Mouse (Mus musculus) Muller cell, postnatal 12 days (primary cell): ENCODE results near the gene Zdhhc5.
"Not testable (repeated sequence)": the region's sequence is repeated elsewhere in the genome, so short reads cannot be mapped to it uniquely, and the experiment has no call there.

Experiments
- DNase-seq: peaks from one replicate; pipeline ENCODE4 v3.0.0-alpha.2; 2015; ENCODE audit errors: inconsistent ontology term

The Zdhhc5 gene

GRCm38 (mm10) chr2:84734919-84735318 lies 19.9 kb upstream of the Zdhhc5 start:
- no peak for DNase-seq

GRCm38 (mm10) chr2:84734351-84734864 lies 19.4 kb upstream of the Zdhhc5 start:
- peak; percentile 49 for DNase-seq

DNA sequence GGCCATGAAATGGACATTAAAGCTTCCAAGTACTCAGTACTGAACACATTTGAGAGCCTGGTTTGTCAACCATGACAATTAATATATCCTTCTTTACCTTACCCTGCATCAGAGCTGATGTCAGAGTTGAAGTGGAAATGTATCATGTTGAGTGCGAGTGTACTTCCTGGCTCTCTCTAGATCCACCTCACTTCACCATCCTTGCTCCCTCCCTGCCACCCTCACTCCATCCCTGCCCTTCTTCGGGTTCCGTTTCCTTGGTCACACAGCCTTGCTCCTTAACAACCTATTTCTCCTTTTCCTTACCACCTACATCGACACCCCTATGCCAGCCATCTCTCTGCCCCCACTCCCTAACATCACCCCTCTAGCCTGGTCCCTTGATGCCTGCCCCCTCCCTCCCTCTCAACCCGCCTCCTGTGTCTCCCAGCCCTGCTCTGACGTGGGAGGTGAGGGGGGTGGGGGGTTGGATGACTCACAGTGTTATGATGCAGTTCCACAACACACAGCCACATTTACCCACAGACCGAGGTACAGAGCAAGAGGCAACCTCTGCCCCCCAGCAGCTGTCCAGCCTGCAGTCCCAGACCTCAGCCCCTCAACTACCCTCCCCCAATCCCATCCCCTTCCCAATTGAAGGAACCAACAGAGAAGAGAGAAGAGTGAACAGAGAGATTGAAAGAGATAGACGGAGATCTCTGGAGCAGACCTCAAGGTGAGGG lies 18.8 kb upstream of the Zdhhc5 start, which contains the start of gene Ypel4:
Gene Ypel4, plus strand, starts transcription at position 480 of the 722 bp plus-strand sequence.
- peak; percentile 95 for DNase-seq

DNA sequence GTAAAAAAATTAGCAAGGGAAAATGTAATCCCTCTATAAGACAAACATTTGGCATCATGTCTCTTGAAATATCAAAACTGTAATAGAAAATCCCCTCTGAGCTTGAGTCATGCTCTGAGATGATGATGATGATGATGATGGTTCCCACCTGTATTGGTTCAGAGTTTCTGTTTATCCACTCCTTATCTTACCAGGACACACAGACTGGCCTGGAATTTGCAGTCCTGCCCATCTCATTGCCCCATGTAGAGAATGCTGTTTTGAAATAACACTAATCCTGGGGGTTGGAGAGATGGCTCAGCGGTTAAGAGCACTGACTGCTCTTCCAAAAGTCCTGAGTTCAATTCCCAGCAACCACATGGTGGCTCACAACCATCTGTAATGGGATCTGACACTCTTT lies 17.4 kb upstream of the Zdhhc5 start:
- DNase-seq, result no peak

DNA sequence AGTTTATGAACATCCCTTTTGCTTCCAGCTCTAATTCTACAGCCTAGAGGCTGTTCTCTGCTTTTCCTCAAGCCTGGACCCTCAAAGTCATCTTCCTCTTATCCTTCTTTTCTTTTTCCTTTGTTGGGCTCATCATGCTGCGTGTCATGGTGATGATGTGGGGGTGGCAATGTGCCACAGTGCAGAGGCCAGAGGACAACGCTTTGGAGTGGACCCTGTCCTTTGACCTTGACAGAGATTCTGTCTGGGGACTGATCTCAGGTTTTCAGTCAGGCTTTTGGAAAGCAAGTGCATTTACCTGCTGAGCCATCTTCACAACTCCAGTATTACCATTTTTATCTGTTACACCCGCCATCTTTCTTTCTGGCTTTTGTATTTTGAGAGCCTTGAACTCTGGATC lies 16.2 kb upstream of the Zdhhc5 start:
- no peak for DNase-seq

DNA sequence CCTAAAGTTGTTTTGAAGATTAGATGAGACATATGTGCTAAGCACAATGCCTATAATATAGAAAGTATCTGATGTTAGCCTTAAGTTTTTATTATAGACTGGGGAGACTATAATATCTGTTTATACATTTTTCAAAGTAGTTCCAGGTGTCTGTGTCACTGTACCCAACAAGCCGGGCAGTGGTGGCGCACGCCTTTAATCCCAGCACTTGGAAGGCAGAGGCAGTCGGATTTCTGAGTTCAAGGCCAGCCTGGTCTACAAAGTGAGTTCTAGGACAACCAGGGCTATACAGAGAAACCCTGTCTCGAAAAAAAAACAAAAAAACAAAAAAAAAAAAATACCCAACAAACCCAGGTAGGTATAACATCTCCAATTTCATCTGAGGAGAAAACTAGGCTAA lies 13.2 kb upstream of the Zdhhc5 start:
- DNase-seq, result not testable (repeated sequence)

DNA sequence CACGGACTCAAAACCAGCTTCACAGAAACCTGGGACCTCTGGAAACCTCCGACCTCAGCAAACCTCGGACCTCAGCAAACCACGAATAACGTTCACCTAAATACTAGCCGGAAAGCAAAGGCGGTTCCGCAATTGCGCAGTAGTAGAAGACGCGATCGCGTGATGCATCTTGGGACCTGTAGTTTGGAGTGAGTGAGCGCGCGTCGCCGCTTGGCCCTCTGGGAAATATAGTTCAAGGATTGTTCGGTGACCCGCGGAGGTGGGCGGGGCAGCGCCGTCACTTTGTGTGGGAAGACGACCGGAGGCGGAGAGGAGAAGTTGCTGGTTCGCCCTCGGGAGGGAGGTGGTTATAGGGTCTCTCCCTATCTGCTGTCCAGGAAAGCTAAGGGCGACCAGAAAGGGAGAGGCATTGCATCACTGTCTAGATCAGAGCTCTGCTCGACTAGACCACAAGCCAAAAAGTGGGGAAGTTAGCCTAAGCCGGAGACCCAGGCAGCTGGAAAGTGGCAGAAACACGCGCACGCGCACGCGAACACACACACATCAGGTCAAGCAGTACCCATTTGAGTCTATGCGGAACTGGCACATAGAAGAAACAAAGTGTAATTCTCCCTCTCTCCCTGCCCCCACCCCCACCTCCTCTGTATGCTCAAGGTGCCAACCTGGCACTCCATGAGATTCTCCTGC lies 12.3 kb upstream of the Zdhhc5 start, which contains the start of gene Clp1:
Gene Clp1, minus strand, starts transcription at position 179 of the 687 bp plus-strand sequence.
- peak; percentile 99 for DNase-seq

GRCm38 (mm10) chr2:84726716-84727115 lies 11.7 kb upstream of the Zdhhc5 start:
- no peak for DNase-seq

DNA sequence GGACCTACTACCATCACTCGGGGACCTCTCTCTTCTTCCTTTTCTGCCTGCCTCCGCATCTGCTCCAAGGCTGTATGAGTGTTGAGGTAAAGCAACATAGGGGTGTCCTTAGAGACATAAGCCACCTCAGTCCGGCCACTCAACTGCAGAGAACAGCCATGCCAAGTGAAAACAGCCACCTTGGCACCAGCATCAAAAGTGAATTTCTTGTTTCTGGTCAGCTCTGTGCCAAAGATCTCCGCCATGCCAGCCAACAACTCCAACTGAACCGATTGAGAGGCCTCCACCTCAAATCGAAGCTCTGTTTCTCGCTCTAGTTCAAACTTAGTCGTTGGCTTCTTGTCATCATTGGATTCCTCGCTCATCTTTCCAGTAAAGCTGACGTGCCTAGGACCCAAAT lies 10.8 kb upstream of the Zdhhc5 start:
- DNase-seq, result no peak

DNA sequence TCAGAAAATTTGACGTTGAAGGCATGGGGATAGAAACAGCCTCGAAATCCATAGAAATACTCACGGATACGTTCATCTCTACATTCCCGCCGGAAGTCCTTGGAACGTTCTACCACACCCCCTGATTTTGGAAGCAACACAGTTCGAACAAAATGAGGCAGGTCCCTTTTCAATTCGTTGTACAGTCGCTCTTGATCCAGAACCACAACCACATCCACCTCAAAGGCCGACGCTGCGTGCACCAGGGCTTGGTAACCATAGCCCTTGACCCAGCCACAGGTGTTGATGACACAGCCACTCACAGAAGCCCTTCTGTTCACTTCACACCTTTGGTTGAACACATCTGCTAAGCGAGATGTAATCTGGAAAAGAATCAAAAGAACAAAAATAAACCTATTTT lies 8.9 kb upstream of the Zdhhc5 start:
- DNase-seq, result no peak

GRCm38 (mm10) chr2:84721182-84721581 lies 6.2 kb upstream of the Zdhhc5 start:
- DNase-seq, result no peak

DNA sequence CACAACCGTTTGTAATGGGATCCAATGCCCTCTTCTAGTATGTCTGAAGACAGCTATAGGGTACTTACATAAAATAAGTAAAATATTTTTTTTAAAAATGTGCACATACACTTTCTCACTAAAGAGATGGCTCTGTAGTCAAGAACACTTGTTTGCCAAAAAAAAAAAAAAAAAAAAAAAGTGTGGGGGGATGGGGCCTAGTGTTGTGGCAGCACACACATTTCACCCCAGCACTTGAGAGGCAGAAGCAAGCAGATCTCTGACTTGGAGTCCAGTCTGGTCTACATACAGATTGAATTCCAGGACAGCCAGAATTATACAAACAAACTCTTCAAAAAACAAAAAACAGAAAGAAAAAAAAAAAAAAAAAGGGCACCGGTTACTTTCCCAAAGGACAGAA lies 5.7 kb upstream of the Zdhhc5 start:
- no peak for DNase-seq

- DNase-seq, result no peak
Measured at GRCm38 (mm10) chr2:84717357-84717756, 2.4 kb upstream of the Zdhhc5 start.

- DNase-seq, result peak; percentile 64
Measured at GRCm38 (mm10) chr2:84716423-84717355, 1.7 kb upstream of the Zdhhc5 start.

- DNase-seq, result no peak
Measured at GRCm38 (mm10) chr2:84715562-84716361, 782 bp upstream of the Zdhhc5 start.

GRCm38 (mm10) chr2:84714422-84714810 lies 564 bp downstream of the Zdhhc5 start:
- DNase-seq, result no peak

- no peak for DNase-seq
Measured at GRCm38 (mm10) chr2:84711898-84712297, 3.1 kb downstream of the Zdhhc5 start.

GRCm38 (mm10) chr2:84707523-84707922 lies 7.5 kb downstream of the Zdhhc5 start:
- DNase-seq, result peak; percentile 60

DNA sequence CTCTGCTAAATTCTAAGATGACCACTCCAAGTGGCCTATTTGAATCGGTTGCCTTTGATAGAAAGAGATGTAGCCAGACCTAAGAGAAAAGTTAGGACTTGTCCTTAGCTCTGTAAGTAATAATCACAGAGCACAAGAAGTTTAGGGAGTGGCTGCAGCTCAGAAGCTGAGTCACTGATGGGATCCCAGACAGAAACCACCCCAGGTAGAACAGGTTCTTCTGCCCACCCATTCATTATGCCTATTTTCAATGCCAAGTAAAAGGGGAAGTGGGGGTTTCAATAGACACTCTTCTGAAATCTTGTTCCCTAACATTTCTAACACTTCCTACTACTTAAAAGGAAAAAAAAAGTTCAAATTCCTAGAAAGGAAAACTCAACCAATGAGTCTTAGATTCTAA lies 9.7 kb downstream of the Zdhhc5 start:
- DNase-seq, result no peak

GRCm38 (mm10) chr2:84704329-84704728 lies 10.7 kb downstream of the Zdhhc5 start:
- DNase-seq, result peak; percentile 36

DNA sequence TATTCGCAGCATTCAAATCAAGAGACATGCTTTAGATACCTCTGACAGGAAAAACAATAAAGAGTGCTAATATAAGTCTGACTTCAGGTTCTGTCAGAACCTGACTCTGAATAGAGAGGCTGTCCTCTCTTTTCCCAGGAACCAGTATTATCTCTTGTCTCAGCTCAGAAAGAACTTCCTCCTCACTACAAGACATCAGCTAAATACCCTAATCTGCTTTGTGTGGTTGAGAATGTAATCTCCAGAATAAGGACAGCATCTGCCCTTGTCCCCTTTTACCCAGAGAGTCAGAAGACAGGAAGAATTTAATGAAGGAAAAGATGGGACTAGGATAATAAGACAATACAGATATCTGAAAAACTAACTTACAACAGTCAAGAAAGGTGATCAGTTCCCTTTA lies 11.5 kb downstream of the Zdhhc5 start:
- DNase-seq, result no peak
